Mouse (Mus musculus) liver, embryonic 15.5 days (tissue): ENCODE data around the gene Mpi. TPM values are rescaled to one million over a fixed set of nuclear protein-coding genes. Genes with fewer than 3 reads are reported as not detected.

ENCODE experiments used
- ATAC-seq: fragments of 200-750 bp; cut with Nextera tagmentation; 2 replicates; pipeline ENCODE4 v1.8.0; 2017; ENCODE audit warnings: moderate number of reproducible peaks, mild to moderate bottlenecking, moderate library complexity; ENCODE audit not compliant: insufficient read depth
- H3K27ac ChIP-seq: fragments of 300-500 bp; sonication (generic); replicated peaks from 2 replicates; pipeline ENCODE4 v1.5.1; 2015; ENCODE audit warnings: mild to moderate bottlenecking, inconsistent platforms
- H3K27me3 ChIP-seq: fragments of 300-500 bp; sonication (generic); 2 replicates; pipeline ENCODE4 v1.6.1; 2015; ENCODE audit warnings: mild to moderate bottlenecking, inconsistent platforms
- H3K36me3 ChIP-seq: fragments of 300-500 bp; sonication (generic); replicated peaks from 2 replicates; pipeline ENCODE4 v1.6.1; 2015; ENCODE audit warnings: moderate library complexity, mild to moderate bottlenecking, inconsistent platforms
- H3K4me1 ChIP-seq: fragments of 300-500 bp; sonication (generic); replicated peaks from 2 replicates; pipeline ENCODE4 v1.6.1; 2015; ENCODE audit warnings: inconsistent platforms
- H3K4me2 ChIP-seq: fragments of 300-500 bp; sonication (generic); 2 replicates; pipeline ENCODE4 v1.6.1; 2015; ENCODE audit warnings: moderate library complexity, mild to moderate bottlenecking, inconsistent platforms
- H3K4me3 ChIP-seq: fragments of 300-500 bp; sonication (generic); replicated peaks from 2 replicates; pipeline ENCODE4 v1.5.1; 2015; ENCODE audit warnings: mild to moderate bottlenecking, inconsistent platforms
- H3K9ac ChIP-seq: fragments of 300-500 bp; sonication (generic); 2 replicates; pipeline ENCODE4 v1.6.1; 2015; ENCODE audit warnings: moderate library complexity, mild to moderate bottlenecking, inconsistent platforms
- H3K9me3 ChIP-seq: fragments of 300-500 bp; sonication (generic); replicated peaks from 2 replicates; pipeline ENCODE4 v1.6.1; 2016; ENCODE audit warnings: inconsistent platforms
- WGBS: fragments of 180-500 bp; shearing (Covaris S2); methylation state at CpG from one replicate; pipeline ENCODE4 v1.1.7; 2015; ENCODE audit warnings: mixed read lengths; ENCODE audit not compliant: insufficient replicate concordance; 5-methylcytosine and 5-hydroxymethylcytosine counted together
- polyA plus RNA-seq: library from polyadenylated mRNA; unstranded; fragments of >200 nt; fragmentation: Nextera tagmentation; extraction: Ambion mirVana; gene quantifications from 2 replicates; pipeline ENCODE4 v1.2.1, GENCODE M21; 2015

Gene Mpi
- polyA plus RNA-seq, 1 experiment from 2014 or later: 12.5 TPM

- Histone ChIP-seq H3K4me3 (peak within 1 kb of the TSS; percentile 78), H3K27me3 (no peaks in the 10 kb centered on the region), H3K4me1 (peaks cover 30% of the 10 kb centered on the region), H3K27ac (peak within 1 kb of the TSS; percentile 74), H3K9me3 (no peaks in the 10 kb centered on the region), H3K36me3 (peaks cover 31% of the 10 kb centered on the region), H3K9ac (peak within 1 kb of the TSS; percentile 72), H3K4me2 (peak within 1 kb of the TSS; percentile 93)
- WGBS: under 1% methylated on average over 58 of the region's 58 CpGs
- ATAC-seq: peak; percentile 79
Measured at GRCm38 (mm10) chr9:57589224-57590126, 36.9 kb upstream of the Mpi start, which contains the start of gene Ulk3. Ulk3 (plus strand) TSS chr9:57589452.

GRCm38 (mm10) chr9:57584991-57585390 lies 32.4 kb upstream of the Mpi start:
- no peak overlapping the region for H3K4me2 ChIP-seq
- peaks cover 16% of the 10 kb centered on the region for H3K4me1 ChIP-seq
- H3K27ac ChIP-seq: no peak overlapping the region
- H3K4me3 ChIP-seq: no peak overlapping the region
- no peak for ATAC-seq
- WGBS: 59% methylated on average over 3 of the region's 3 CpGs
- peaks cover 61% of the 10 kb centered on the region for H3K36me3 ChIP-seq
- no peaks in the 10 kb centered on the region for H3K9me3 ChIP-seq
- no peak overlapping the region for H3K9ac ChIP-seq
- H3K27me3 ChIP-seq: no peaks in the 10 kb centered on the region

DNA sequence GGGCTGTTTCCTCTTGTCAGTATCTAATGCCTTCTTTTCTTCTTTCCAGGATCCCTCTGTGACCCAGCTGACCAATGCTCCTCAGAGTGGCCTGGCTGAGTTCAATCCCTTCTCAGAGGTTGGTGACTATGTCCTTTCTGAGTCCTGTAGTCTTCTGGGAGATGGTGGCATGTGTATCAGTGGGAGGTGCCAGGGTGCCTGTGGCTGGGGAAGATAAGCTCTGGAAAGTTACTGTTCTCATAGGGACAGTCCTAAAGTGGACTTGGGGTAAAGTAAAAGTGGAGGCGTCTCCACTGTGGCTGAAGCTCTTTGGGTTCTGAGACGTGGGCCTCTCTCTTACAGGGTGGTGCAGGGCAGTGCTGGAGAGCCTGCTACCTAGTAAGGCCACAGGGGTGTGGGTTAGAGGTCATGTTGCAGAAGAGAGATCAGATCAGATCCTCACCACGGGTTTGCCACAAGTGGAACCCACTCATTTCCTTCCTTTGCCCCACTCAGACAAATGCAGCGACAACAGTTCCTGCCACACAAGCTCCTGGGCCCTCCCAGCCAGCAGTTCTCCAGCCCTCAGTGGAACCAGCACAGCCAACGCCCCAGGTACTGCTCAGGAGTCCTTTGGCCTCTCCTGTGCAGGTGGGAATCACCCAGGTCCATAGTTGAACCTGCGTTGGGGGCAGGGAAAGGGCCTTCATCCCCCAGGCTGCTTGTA lies 24.7 kb upstream of the Mpi start:
- H3K36me3 ChIP-seq: peaks cover 50% of the 10 kb centered on the region
- peak overlapping the region; percentile 70 for H3K27ac ChIP-seq
- 22% methylated on average over 6 of the region's 6 CpGs for WGBS
- no peaks in the 10 kb centered on the region for H3K9me3 ChIP-seq
- peak; percentile 86 for ATAC-seq
- H3K4me3 ChIP-seq: no peak overlapping the region
- peak overlapping the region; percentile 44 for H3K4me2 ChIP-seq
- peak overlapping the region; percentile 1; the same call in 1 of the 2 replicates for H3K9ac ChIP-seq
- H3K4me1 ChIP-seq: peaks cover 24% of the 10 kb centered on the region
- H3K27me3 ChIP-seq: no peaks in the 10 kb centered on the region

DNA sequence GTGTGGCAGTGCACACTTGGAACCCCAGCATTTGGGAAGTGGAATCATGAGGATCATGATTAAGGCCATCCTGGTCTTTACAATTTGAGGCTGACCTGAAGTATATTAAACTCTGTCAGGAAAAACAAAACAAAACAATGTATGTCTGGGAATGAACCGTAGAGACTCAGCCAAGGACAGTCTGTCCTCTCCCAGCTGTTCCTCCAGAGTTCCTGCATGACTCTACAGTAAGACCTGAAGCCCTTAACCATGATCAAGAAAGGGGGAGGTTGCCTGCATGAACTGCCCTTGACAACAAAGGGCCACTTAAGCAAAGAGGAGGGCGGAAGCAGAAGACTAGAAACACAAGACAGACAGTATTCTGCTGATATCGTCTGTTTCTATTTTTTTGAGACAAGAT lies 23.0 kb upstream of the Mpi start:
- peaks cover 24% of the 10 kb centered on the region for H3K4me1 ChIP-seq
- WGBS: 63% methylated on average over 3 of the region's 3 CpGs
- H3K27ac ChIP-seq: no peak overlapping the region
- no peaks in the 10 kb centered on the region for H3K27me3 ChIP-seq
- no peaks in the 10 kb centered on the region for H3K9me3 ChIP-seq
- no peak overlapping the region for H3K9ac ChIP-seq
- no peak overlapping the region for H3K4me2 ChIP-seq
- no peak overlapping the region for H3K4me3 ChIP-seq
- peaks cover 37% of the 10 kb centered on the region for H3K36me3 ChIP-seq
- ATAC-seq: no peak

- Histone ChIP-seq H3K4me3 (no peak overlapping the region), H3K27me3 (no peaks in the 10 kb centered on the region), H3K9me3 (no peaks in the 10 kb centered on the region), H3K27ac (no peak overlapping the region), H3K9ac (no peak overlapping the region), H3K4me2 (no peak overlapping the region), H3K36me3 (peaks cover 31% of the 10 kb centered on the region), H3K4me1 (peaks cover 24% of the 10 kb centered on the region)
- no peak for ATAC-seq
Measured at GRCm38 (mm10) chr9:57574397-57574796, 21.8 kb upstream of the Mpi start.

GRCm38 (mm10) chr9:57568500-57568899 lies 15.9 kb upstream of the Mpi start:
- H3K36me3 ChIP-seq: peaks cover 28% of the 10 kb centered on the region
- H3K9ac ChIP-seq: no peak overlapping the region
- peaks cover 18% of the 10 kb centered on the region for H3K4me1 ChIP-seq
- no peaks in the 10 kb centered on the region for H3K27me3 ChIP-seq
- ATAC-seq: no peak
- WGBS: 83% methylated on average over 6 of the region's 6 CpGs
- no peak overlapping the region for H3K4me3 ChIP-seq
- H3K27ac ChIP-seq: no peak overlapping the region
- no peaks in the 10 kb centered on the region for H3K9me3 ChIP-seq
- H3K4me2 ChIP-seq: no peak overlapping the region

DNA sequence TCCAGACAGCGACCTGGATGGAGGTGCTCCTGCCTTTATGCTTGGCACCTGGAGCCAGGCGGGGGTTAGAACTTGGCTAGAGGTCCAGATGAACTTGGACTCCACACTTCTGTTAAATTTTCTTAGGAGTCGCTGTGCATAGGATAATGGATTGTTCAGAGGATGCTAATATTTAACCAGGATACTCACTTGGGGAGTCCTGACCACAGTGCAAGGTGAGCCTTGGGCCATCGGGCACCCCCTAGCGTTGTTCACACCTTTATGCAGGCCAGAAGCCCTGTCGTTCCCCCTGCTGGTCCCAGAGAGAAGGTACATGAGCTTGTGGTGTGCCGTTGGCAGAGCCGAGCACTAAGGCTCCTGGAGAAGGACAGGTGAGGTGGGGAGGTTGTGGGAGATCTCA lies 14.3 kb upstream of the Mpi start:
- no peak overlapping the region for H3K27ac ChIP-seq
- H3K4me1 ChIP-seq: peaks cover 33% of the 10 kb centered on the region
- no peaks in the 10 kb centered on the region for H3K9me3 ChIP-seq
- H3K36me3 ChIP-seq: peaks cover 20% of the 10 kb centered on the region
- WGBS: 65% methylated on average over 8 of the region's 8 CpGs
- H3K4me3 ChIP-seq: no peak overlapping the region
- H3K9ac ChIP-seq: no peak overlapping the region
- no peaks in the 10 kb centered on the region for H3K27me3 ChIP-seq
- no peak overlapping the region for H3K4me2 ChIP-seq
- ATAC-seq: no peak

DNA sequence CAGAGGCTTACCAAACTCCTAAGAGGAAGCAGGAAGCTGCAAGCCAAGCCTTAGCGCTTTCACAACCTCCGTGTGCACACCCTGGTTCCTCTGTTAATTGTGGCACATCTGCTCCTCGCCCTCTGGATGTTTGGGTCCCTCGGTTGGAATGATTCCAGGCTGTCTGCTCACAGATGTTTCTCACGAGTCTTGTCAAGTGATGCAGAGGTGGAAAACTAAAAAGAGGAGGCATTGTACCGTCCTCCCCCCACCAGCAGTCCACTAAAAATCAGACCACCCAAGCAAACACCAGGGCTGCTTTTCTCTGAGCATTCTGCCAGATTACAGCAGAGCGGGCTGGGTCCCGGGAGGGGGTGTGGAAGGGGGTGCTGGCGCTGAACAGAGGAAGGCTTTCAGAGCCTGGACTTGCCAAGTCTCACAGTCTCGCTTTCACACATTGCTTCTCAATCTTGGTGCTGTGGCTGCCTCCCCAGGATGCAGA lies 13.2 kb upstream of the Mpi start:
- Histone ChIP-seq H3K4me1 (peaks cover 40% of the 10 kb centered on the region), H3K9ac (no peak overlapping the region), H3K9me3 (no peaks in the 10 kb centered on the region), H3K4me2 (peak overlapping the region; percentile 17), H3K27ac (no peak overlapping the region; the same call in 1 of the 2 replicates), H3K4me3 (no peak overlapping the region), H3K36me3 (peaks cover 20% of the 10 kb centered on the region), H3K27me3 (no peaks in the 10 kb centered on the region)
- 50% methylated on average over 10 of the region's 10 CpGs for WGBS
- no peak for ATAC-seq

GRCm38 (mm10) chr9:57564609-57565008 lies 12.0 kb upstream of the Mpi start:
- Histone ChIP-seq H3K4me2 (no peak overlapping the region), H3K27me3 (no peaks in the 10 kb centered on the region)
- 72% methylated on average over 6 of the region's 6 CpGs for WGBS

DNA sequence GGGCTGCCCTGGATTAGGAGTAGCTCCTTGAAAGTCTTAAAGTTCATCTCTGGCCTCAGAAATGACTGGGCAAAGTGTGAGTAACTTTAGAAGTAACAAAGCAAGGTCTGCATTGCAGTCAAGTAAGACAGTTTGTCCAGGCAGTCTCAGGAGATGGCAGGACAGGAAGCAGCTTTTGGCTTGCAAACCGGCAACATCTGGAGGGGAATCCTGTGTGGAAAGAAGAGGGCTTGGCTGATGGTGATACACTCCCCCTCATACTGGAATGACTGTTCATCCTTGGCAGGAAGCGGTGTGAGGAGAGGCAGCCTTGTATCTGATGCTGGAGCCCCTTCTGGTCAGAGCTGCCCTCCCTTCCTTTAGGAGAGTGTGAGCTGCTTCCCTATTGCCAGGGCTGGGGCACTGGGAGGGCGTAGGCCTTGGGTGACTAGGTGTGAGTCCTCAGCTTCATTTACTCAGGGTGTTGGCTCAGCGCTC lies 10.4 kb upstream of the Mpi start:
- Histone ChIP-seq H3K27me3 (peaks cover 8% of the 10 kb centered on the region), H3K9ac (no peak overlapping the region), H3K4me2 (peak overlapping the region; percentile 81; the same call in 1 of the 2 replicates), H3K9me3 (no peaks in the 10 kb centered on the region), H3K36me3 (peaks cover 2% of the 10 kb centered on the region; the same call in 1 of the 2 replicates), H3K4me3 (no peak overlapping the region), H3K27ac (0 out of 2 replicates have a peak overlapping the region, but pooled peaks have one; percentile 34), H3K4me1 (peaks cover 47% of the 10 kb centered on the region)
- 46% methylated on average over 4 of the region's 4 CpGs for WGBS
- ATAC-seq: no peak

More at GRCm38 (mm10) chr9:57564609-57565008, 12.0 kb upstream of the Mpi start:
- no peaks in the 10 kb centered on the region for H3K9me3 ChIP-seq
- H3K4me3 ChIP-seq: no peak overlapping the region
- peaks cover 47% of the 10 kb centered on the region for H3K4me1 ChIP-seq
- no peak for ATAC-seq
- H3K27ac ChIP-seq: no peak overlapping the region
- no peak overlapping the region for H3K9ac ChIP-seq
- peaks cover 17% of the 10 kb centered on the region for H3K36me3 ChIP-seq

GRCm38 (mm10) chr9:57561711-57562099 lies 9.1 kb upstream of the Mpi start:
- ATAC-seq: no peak
- Histone ChIP-seq H3K4me1 (peaks cover 43% of the 10 kb centered on the region), H3K27ac (peak overlapping the region; percentile 75), H3K4me3 (peak overlapping the region; percentile 74), H3K27me3 (peaks cover 8% of the 10 kb centered on the region), H3K9ac (peak overlapping the region; percentile 69; the same call in 1 of the 2 replicates), H3K36me3 (no peaks in the 10 kb centered on the region), H3K9me3 (no peaks in the 10 kb centered on the region), H3K4me2 (peak overlapping the region; percentile 81)
- WGBS: 50% methylated on average over 13 of the region's 13 CpGs
